Mouse (Mus musculus) liver, embryonic 14.5 days (tissue): ENCODE measurements around the gene Rab5b. TPM values are rescaled to one million over a fixed set of nuclear protein-coding genes. Genes with fewer than 3 reads are reported as not detected.
A peak's percentile ranks its signal among the peaks of the same experiment; 100 is the strongest.

Source experiments
- ATAC-seq: fragments of 200-750 bp; cut with Nextera tagmentation; 2 replicates; pipeline ENCODE4 v1.8.0; 2017; ENCODE audit warnings: moderate number of reproducible peaks, mild to moderate bottlenecking, moderate library complexity; ENCODE audit not compliant: insufficient read depth
- DNase-seq, 3 experiments: peaks; one replicate each; pipeline ENCODE4 v3.0.0-alpha.2; 2012 to 2013; ENCODE audit warnings: low read depth in 3 of 3, low spot score in 3 of 3
- H3K27ac ChIP-seq: fragments of 300-500 bp; sonication (generic); 2 replicates; pipeline ENCODE4 v1.5.1; 2014; ENCODE audit warnings: moderate library complexity, mild to moderate bottlenecking, control low read depth, inconsistent platforms
- H3K27me3 ChIP-seq: fragments of 300-500 bp; sonication (generic); 2 replicates; pipeline ENCODE4 v1.6.1; 2014; ENCODE audit warnings: mild to moderate bottlenecking, low read length, moderate library complexity; ENCODE audit not compliant: control insufficient read depth, insufficient read depth
- H3K36me3 ChIP-seq: fragments of 300-500 bp; sonication (generic); replicated peaks from 2 replicates; pipeline ENCODE4 v1.6.1; 2014; ENCODE audit warnings: low read depth; ENCODE audit not compliant: control insufficient read depth, insufficient read depth
- H3K4me1 ChIP-seq, 2 experiments: fragments of 200-500 bp in 1 of 2; fragments of 300-500 bp in 1 of 2; sonication (generic) in 1 of 2; replicated peaks; 2 replicates each; pipeline ENCODE4 v1.6.1; 2012 to 2014; ENCODE audit warnings: antibody characterized with exemption in 1 of 2, inconsistent platforms in 1 of 2, low read length in 1 of 2; ENCODE audit not compliant: control insufficient read depth in 2 of 2, insufficient read depth in 2 of 2
- H3K4me2 ChIP-seq: fragments of 300-500 bp; sonication (generic); 2 replicates; pipeline ENCODE4 v1.6.1; 2014; ENCODE audit warnings: low read depth, mild to moderate bottlenecking, control low read depth, moderate library complexity
- H3K4me3 ChIP-seq, 2 experiments: fragments of 200-500 bp in 1 of 2; fragments of 300-500 bp in 1 of 2; sonication (generic) in 1 of 2; 2 replicates each; pipeline ENCODE4 v1.5.1; 2012 to 2014; ENCODE audit warnings: low read depth in 2 of 2, low read length in 2 of 2, mild to moderate bottlenecking in 2 of 2, control low read depth in 1 of 2, inconsistent platforms in 1 of 2, moderate library complexity in 1 of 2; ENCODE audit not compliant: insufficient read depth in 1 of 2
- H3K9ac ChIP-seq: fragments of 300-500 bp; sonication (generic); replicated peaks from 2 replicates; pipeline ENCODE4 v1.6.1; 2014; ENCODE audit warnings: mild to moderate bottlenecking, control low read depth, moderate library complexity
- H3K9me3 ChIP-seq: fragments of 300-500 bp; sonication (generic); 2 replicates; pipeline ENCODE4 v1.6.1; 2016; ENCODE audit warnings: low read length, mixed read lengths; ENCODE audit not compliant: control insufficient read depth
- CTCF ChIP-seq: IDR thresholded peaks from 2 replicates; pipeline ENCODE4 v1.5.1; 2016; ENCODE audit warnings: antibody characterized with exemption, low read depth, control low read depth
- EP300 ChIP-seq: IDR thresholded peaks from 2 replicates; pipeline ENCODE4 v1.6.1; 2016; ENCODE audit warnings: antibody characterized with exemption, low read depth
- WGBS: fragments of 180-500 bp; shearing (Covaris S2); extraction: QIAGEN DNeasy Blood & Tissue Kit; methylation state at CpG from one replicate; pipeline ENCODE4 v1.1.7; 2014; ENCODE audit not compliant: insufficient replicate concordance; 5-methylcytosine and 5-hydroxymethylcytosine counted together
- polyA plus RNA-seq, 2 experiments: library from polyadenylated mRNA; depleted of rRNA in 1 of 2; stranded (reverse) in 1 of 2; unstranded in 1 of 2; fragments of >200 nt; fragmentation: Nextera tagmentation in 1 of 2; extraction: Ambion mirVana in 1 of 2; gene quantifications; 2 replicates each; pipeline versions ENCODE4 v1.2.1 to v1.2.3; 2012 to 2014

The Rab5b gene
- polyA plus RNA-seq, 2 experiments: 19.3 to 24.5 TPM

- Histone ChIP-seq H3K4me3 (no peak overlapping the region), H3K4me2 (no peak overlapping the region), H3K27me3 (no peaks in the 10 kb centered on the region; the same call in 1 of the 2 replicates), H3K27ac (no peak overlapping the region), H3K9ac (no peak overlapping the region), H3K36me3 (no peaks in the 10 kb centered on the region), H3K4me1 (peaks cover 4 to 10% of the 10 kb centered on the region in 2 experiments), H3K9me3 (no peaks in the 10 kb centered on the region)
- ATAC-seq: no peak
- 73% methylated on average over 1 of the region's 1 CpGs for WGBS
- DNase-seq: no peak
- TF ChIP-seq CTCF (no peak), EP300 (no peak)
These were observed 39.3 kb downstream of the Rab5b start for GRCm38 (mm10) chr10:128656731-128657130.

GRCm38 (mm10) chr10:128655254-128655653 is 40.8 kb downstream of the Rab5b start:
- DNase-seq: no peak
- no peak overlapping the region for H3K27ac ChIP-seq
- no peak overlapping the region for H3K4me3 ChIP-seq
- no peaks in the 10 kb centered on the region for H3K9me3 ChIP-seq
- ATAC-seq: peak; percentile 49; the same call in 1 of the 2 replicates
- peaks cover 4 to 10% of the 10 kb centered on the region in 2 experiments for H3K4me1 ChIP-seq
- no peaks in the 10 kb centered on the region; the same call in 1 of the 2 replicates for H3K27me3 ChIP-seq
- TF ChIP-seq CTCF (no peak), EP300 (no peak)
- no peak overlapping the region for H3K4me2 ChIP-seq
- 28% methylated on average over 3 of the region's 3 CpGs for WGBS
- no peak overlapping the region for H3K9ac ChIP-seq
- no peaks in the 10 kb centered on the region for H3K36me3 ChIP-seq

- no peaks in the 10 kb centered on the region; the same call in 1 of the 2 replicates for H3K27me3 ChIP-seq
- DNase-seq (no peak), ATAC-seq (no peak)
- TF ChIP-seq CTCF: no peak
- no peak for TF ChIP-seq EP300
- H3K4me1 ChIP-seq: peaks cover 4 to 10% of the 10 kb centered on the region in 2 experiments
- H3K9me3 ChIP-seq: no peaks in the 10 kb centered on the region
- 53% methylated on average over 4 of the region's 4 CpGs for WGBS
- no peak overlapping the region for H3K4me3 ChIP-seq
- no peaks in the 10 kb centered on the region for H3K36me3 ChIP-seq
- no peak overlapping the region for H3K4me2 ChIP-seq
- no peak overlapping the region for H3K9ac ChIP-seq
- H3K27ac ChIP-seq: no peak overlapping the region
These were observed 42.2 kb downstream of the Rab5b start for GRCm38 (mm10) chr10:128653866-128654265.

- Histone ChIP-seq H3K27me3 (peaks cover 18% of the 10 kb centered on the region), H3K9me3 (no peaks in the 10 kb centered on the region), H3K27ac (no peak overlapping the region), H3K4me3 (peak overlapping the region in 1 of 2 experiments; percentile 34; a peak in 1 of 4 replicates), H3K9ac (no peak overlapping the region), H3K36me3 (no peaks in the 10 kb centered on the region), H3K4me1 (peaks cover 3 to 9% of the 10 kb centered on the region in 2 experiments; a peak in 3 of 4 replicates), H3K4me2 (peak overlapping the region; percentile 75)
- no peak; the same call in 1 of the 2 replicates for ATAC-seq
- TF ChIP-seq CTCF (no peak), EP300 (no peak)
- no peak for DNase-seq
- WGBS: 24% methylated on average over 12 of the region's 13 CpGs
These were observed 49.6 kb downstream of the Rab5b start for GRCm38 (mm10) chr10:128646139-128647089.
